Mouse (Mus musculus) hematopoietic stem cell, adult 5-6 weeks (primary cell): ENCODE measurements around the gene Cmas. TPM values are rescaled to one million over a fixed set of nuclear protein-coding genes. Genes with fewer than 3 reads are reported as not detected.

Experiments
- ATAC-seq, 2 experiments: fragments of 125-278 bp in 1 of 2; replicated peaks in 1 of 2; 2 replicates each; pipeline ENCODE4 v1.8.0; 2016 to 2017; ENCODE audit warnings: inconsistent platforms in 2 of 2, mild to moderate bottlenecking in 2 of 2, moderate number of reproducible peaks in 2 of 2, low read depth in 1 of 2, moderate TSS enrichment in 1 of 2; ENCODE audit not compliant: low FRiP score in 2 of 2, poor library complexity in 2 of 2, severe bottlenecking in 2 of 2, insufficient read depth in 1 of 2, low TSS enrichment in 1 of 2
- total RNA-seq: library from RNA; stranded (forward); fragments of 172-1452, 232-1000 nt; gene quantifications from 2 replicates; pipeline ENCODE4 v1.2.3, GENCODE M21; 2017

Gene Cmas
- 78.5 and 109 TPM in 2 replicates for total RNA-seq

GRCm38 (mm10) chr6:142756507-142757333, at the start of gene Cmas:
Cmas (plus strand) TSS chr6:142756686.
- ATAC-seq: peak; percentile 69 to 74

GRCm38 (mm10) chr6:142706688-142707087, 49.8 kb upstream of the Cmas start:
- ATAC-seq: no peak

- ATAC-seq: no peak
These were observed 48.1 kb upstream of the Cmas start for GRCm38 (mm10) chr6:142708369-142708768.

- ATAC-seq: no peak
These were observed 45.8 kb upstream of the Cmas start for GRCm38 (mm10) chr6:142710690-142711089.

GRCm38 (mm10) chr6:142711106-142711505, 45.4 kb upstream of the Cmas start:
- no peak for ATAC-seq

- no peak for ATAC-seq
These were observed 41.5 kb upstream of the Cmas start for GRCm38 (mm10) chr6:142715026-142715425.

- ATAC-seq: no peak
These were observed 39.3 kb upstream of the Cmas start for GRCm38 (mm10) chr6:142717186-142717585.

GRCm38 (mm10) chr6:142718167-142718566, 38.3 kb upstream of the Cmas start:
- ATAC-seq: 0 out of 4 replicates have a peak, but pooled peaks of 1 of the 2 experiments have one; percentile 17

GRCm38 (mm10) chr6:142720641-142721040, 35.8 kb upstream of the Cmas start:
- ATAC-seq: no peak

- ATAC-seq: no peak
These were observed 34.8 kb upstream of the Cmas start for GRCm38 (mm10) chr6:142721731-142722130.

GRCm38 (mm10) chr6:142726032-142726431, 30.5 kb upstream of the Cmas start:
- no peak for ATAC-seq

- no peak for ATAC-seq
These were observed 23.8 kb upstream of the Cmas start for GRCm38 (mm10) chr6:142732567-142733290.

GRCm38 (mm10) chr6:142735302-142736005, 21.0 kb upstream of the Cmas start:
- peak; percentile 68 to 71; a peak in 3 of 4 replicates for ATAC-seq

- no peak for ATAC-seq
These were observed 18.3 kb upstream of the Cmas start for GRCm38 (mm10) chr6:142738225-142738624.

GRCm38 (mm10) chr6:142738637-142739036, 17.8 kb upstream of the Cmas start:
- ATAC-seq: no peak

- no peak for ATAC-seq
These were observed 14.7 kb upstream of the Cmas start for GRCm38 (mm10) chr6:142741763-142742162.

- ATAC-seq: no peak
These were observed 13.3 kb upstream of the Cmas start for GRCm38 (mm10) chr6:142743193-142743592.

- no peak for ATAC-seq
These were observed 11.0 kb upstream of the Cmas start for GRCm38 (mm10) chr6:142745484-142745883.
